Mouse (Mus musculus) embryo, embryonic 11.5 days (tissue): ENCODE data around the gene Cap2.

Experiments
- DNase-seq: peaks from one replicate; pipeline ENCODE4 v3.0.0-alpha.2; 2012; ENCODE audit warnings: low read depth, low spot score

The Cap2 gene

GRCm38 (mm10) chr13:46501800-46502389 is at the start of gene Cap2:
Gene Cap2 (plus strand): TSS chr13:46501848.
- DNase-seq: peak; percentile 17

GRCm38 (mm10) chr13:46459546-46459945 is 42.1 kb upstream of the Cap2 start:
- DNase-seq: no peak

- no peak for DNase-seq
These were observed 39.4 kb upstream of the Cap2 start for GRCm38 (mm10) chr13:46462280-46462679.

GRCm38 (mm10) chr13:46463764-46464163 is 37.9 kb upstream of the Cap2 start:
- DNase-seq: no peak

GRCm38 (mm10) chr13:46468251-46468650 is 33.4 kb upstream of the Cap2 start:
- no peak for DNase-seq

- no peak for DNase-seq
These were observed 32.1 kb upstream of the Cap2 start for GRCm38 (mm10) chr13:46469536-46469935.

GRCm38 (mm10) chr13:46481271-46481670 is 20.4 kb upstream of the Cap2 start:
- DNase-seq: no peak

GRCm38 (mm10) chr13:46485605-46486004 is 16.0 kb upstream of the Cap2 start:
- DNase-seq: no peak

GRCm38 (mm10) chr13:46488166-46488565 is 13.5 kb upstream of the Cap2 start:
- DNase-seq: no peak

GRCm38 (mm10) chr13:46490644-46491043 is 11.0 kb upstream of the Cap2 start:
- DNase-seq: no peak

GRCm38 (mm10) chr13:46502390-46502891 is 793 bp downstream of the Cap2 start:
- DNase-seq: peak; percentile 5

GRCm38 (mm10) chr13:46507944-46508343 is 6.3 kb downstream of the Cap2 start:
- no peak for DNase-seq

- no peak for DNase-seq
These were observed 7.2 kb downstream of the Cap2 start for GRCm38 (mm10) chr13:46508823-46509222.

- DNase-seq: no peak
These were observed 8.8 kb downstream of the Cap2 start for GRCm38 (mm10) chr13:46510460-46510859.

- no peak for DNase-seq
These were observed 12.8 kb downstream of the Cap2 start for GRCm38 (mm10) chr13:46514484-46514883.

GRCm38 (mm10) chr13:46515120-46515523 is 13.5 kb downstream of the Cap2 start:
- no peak for DNase-seq

- no peak for DNase-seq
These were observed 13.9 kb downstream of the Cap2 start for GRCm38 (mm10) chr13:46515524-46515923.

GRCm38 (mm10) chr13:46516183-46516582 is 14.5 kb downstream of the Cap2 start:
- no peak for DNase-seq

GRCm38 (mm10) chr13:46517211-46517685 is 15.6 kb downstream of the Cap2 start:
- DNase-seq: no peak

- DNase-seq: no peak
These were observed 19.8 kb downstream of the Cap2 start for GRCm38 (mm10) chr13:46521482-46521881.

- DNase-seq: no peak
These were observed 21.1 kb downstream of the Cap2 start for GRCm38 (mm10) chr13:46522798-46523197.

- DNase-seq: no peak
These were observed 21.6 kb downstream of the Cap2 start for GRCm38 (mm10) chr13:46523235-46523634.

GRCm38 (mm10) chr13:46523712-46524111 is 22.1 kb downstream of the Cap2 start:
- DNase-seq: no peak
